Mouse (Mus musculus) MN1 (cell line): ENCODE measurements at regions not wholly inside any gene's neighbourhood (a gene's known extent, or its start where the extent isn't known, plus 50 kb on each side); places are given as distances from the start of the nearest gene placed in this dataset.

Experiments used
- DNase-seq: peaks from one replicate; pipeline ENCODE4 v3.0.0-alpha.2; 2016; ENCODE audit warnings: low spot score

GRCm38 (mm10) chr13:112039422-112040145, 230.8 kb upstream of the Map3k1 start:
- no peak for DNase-seq

GRCm38 (mm10) chr13:112043524-112044246, 234.9 kb upstream of the Map3k1 start:
- no peak for DNase-seq

GRCm38 (mm10) chr13:112044372-112044771, 235.6 kb upstream of the Map3k1 start:
- DNase-seq = no peak

- no peak for DNase-seq
Measured at GRCm38 (mm10) chr13:112046247-112047211, 237.7 kb upstream of the Map3k1 start.

GRCm38 (mm10) chr13:112047408-112047807, 238.6 kb upstream of the Map3k1 start:
- no peak for DNase-seq

GRCm38 (mm10) chr13:112047874-112048273, 239.1 kb upstream of the Map3k1 start:
- DNase-seq = no peak

- no peak for DNase-seq
Measured at GRCm38 (mm10) chr13:112048327-112048726, 239.5 kb upstream of the Map3k1 start.

GRCm38 (mm10) chr13:112050892-112051291, 237.4 kb upstream of the Ankrd55 start:
- no peak for DNase-seq

- DNase-seq = no peak
Measured at GRCm38 (mm10) chr13:112052011-112052410, 236.2 kb upstream of the Ankrd55 start.

GRCm38 (mm10) chr13:112052456-112052855, 235.8 kb upstream of the Ankrd55 start:
- no peak for DNase-seq

GRCm38 (mm10) chr13:112054879-112055371, 233.3 kb upstream of the Ankrd55 start:
- no peak for DNase-seq

GRCm38 (mm10) chr13:112058218-112058617, 230.0 kb upstream of the Ankrd55 start:
- no peak for DNase-seq

GRCm38 (mm10) chr13:112058771-112059170, 229.5 kb upstream of the Ankrd55 start:
- DNase-seq = no peak

GRCm38 (mm10) chr13:112062024-112062423, 226.2 kb upstream of the Ankrd55 start:
- no peak for DNase-seq

GRCm38 (mm10) chr13:112063409-112064111, 224.7 kb upstream of the Ankrd55 start:
- DNase-seq = no peak

GRCm38 (mm10) chr13:112064681-112065080, 223.6 kb upstream of the Ankrd55 start:
- DNase-seq = no peak

GRCm38 (mm10) chr13:112067066-112067847, 221.0 kb upstream of the Ankrd55 start:
- no peak for DNase-seq

GRCm38 (mm10) chr13:112070757-112071156, 217.5 kb upstream of the Ankrd55 start:
- DNase-seq = no peak

- DNase-seq = no peak
Measured at GRCm38 (mm10) chr13:112071209-112071955, 216.9 kb upstream of the Ankrd55 start.

- DNase-seq = no peak
Measured at GRCm38 (mm10) chr13:112071956-112072314, 216.3 kb upstream of the Ankrd55 start.
